Mouse (Mus musculus) cortical plate, adult 2 months (tissue): ENCODE data around the gene Mapkap1.

Experiments used
- CTCF ChIP-seq: fragments of 200-500 bp; IDR thresholded peaks from 2 replicates; pipeline ENCODE4 v1.5.1; 2011; ENCODE audit warnings: mild to moderate bottlenecking, control low read depth, low read length; ENCODE audit not compliant: insufficient read depth; ENCODE audit errors: extremely low read depth
- POLR2A ChIP-seq: fragments of 200-500 bp; IDR thresholded peaks from 2 replicates; pipeline ENCODE4 v1.6.1; 2011; ENCODE audit warnings: mild to moderate bottlenecking, low read length, control low read depth; ENCODE audit not compliant: insufficient read depth; ENCODE audit errors: extremely low read depth

DNA sequence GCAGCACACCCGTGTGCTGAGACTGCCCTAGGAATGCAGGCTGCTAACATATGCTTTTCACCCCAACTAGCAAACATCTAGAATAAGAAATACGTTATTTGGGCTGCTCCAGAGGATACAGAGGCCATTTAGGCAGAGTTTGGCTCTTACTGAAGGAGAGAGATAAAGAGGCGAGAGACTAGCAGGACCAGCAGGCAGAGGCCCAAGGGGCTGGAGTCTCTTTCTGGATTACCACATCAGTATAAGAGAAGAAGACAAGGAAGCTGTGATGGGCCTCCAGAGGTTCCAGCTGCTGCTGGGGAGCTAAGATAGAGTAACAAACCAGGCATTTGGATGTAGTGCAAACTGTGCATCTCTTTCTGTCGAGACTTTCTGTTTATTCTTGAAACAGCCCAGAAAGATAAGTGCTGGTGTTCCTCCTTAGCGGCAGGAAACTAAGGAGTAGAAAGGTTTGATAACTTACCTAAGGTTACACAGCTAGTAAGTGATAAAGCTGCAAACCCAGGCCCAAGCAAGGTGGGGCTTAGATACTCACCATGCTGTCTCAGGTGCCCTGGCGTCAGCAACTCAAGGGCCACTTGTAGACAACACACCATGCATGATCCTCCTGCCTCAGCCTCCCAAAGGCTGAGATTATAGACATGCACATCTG is 147.1 kb downstream of the Mapkap1 start:
- TF ChIP-seq CTCF: no peak
- TF ChIP-seq POLR2A: no peak
